In the genomic region with DNA sequence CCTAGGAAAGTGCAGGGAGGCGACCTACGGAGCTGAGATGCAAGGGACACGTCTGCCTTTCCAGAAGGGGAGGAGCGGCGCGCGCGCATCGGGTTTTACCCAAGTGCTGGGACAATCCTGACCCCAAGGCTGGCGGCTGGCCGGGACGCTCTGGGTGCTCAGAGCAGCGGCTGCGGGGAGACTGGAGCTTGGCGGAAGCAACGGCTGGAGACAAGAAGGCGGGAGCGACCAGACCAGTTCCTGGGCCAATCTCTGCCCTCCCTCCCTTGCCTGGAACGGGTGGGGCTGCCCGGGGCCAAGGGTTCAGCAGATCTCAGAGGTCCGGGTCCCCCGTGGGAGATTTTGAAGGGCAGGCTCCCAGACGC, we compare ENCODE assay signal across 8 mouse cellular contexts. TPM values are rescaled to one million over a fixed set of nuclear protein-coding genes. Genes with fewer than 3 reads are reported as not detected.
A peak's percentile ranks its signal among the peaks of the same experiment; 100 is the strongest.
DNase-seq lines count a peak whose midpoint lies in the region; ATAC-seq and TF ChIP-seq lines count a peak whose summit lies in the region.

A gene (minus strand): TSS at position 89 of the 365 bp plus-strand sequence.

- DNase-seq in B cell, adult 2 months, result peak; percentile 21 to 23
- peak; percentile 76 for DNase-seq in heart, postnatal 4 days
- no peak for DNase-seq in layer of hippocampus, postnatal 10 days (ENCODE audit: low spot score in 2 of 2)
- peak; percentile 77 for DNase-seq in lung, postnatal 0 days (ENCODE audit: low spot score)
- peak; percentile 25 for DNase-seq in spleen, adult 12 weeks (ENCODE audit: low spot score)
- no peak for DNase-seq in cerebellum, adult 11 months

- peak within 1 kb of the TSS; percentile 40 for H3K4me2 ChIP-seq in forebrain, embryonic 12.5 days
- H3K4me2 ChIP-seq in lung, postnatal 0 days (replicated peaks; ENCODE audit: low read depth, low read length), result peak within 1 kb of the TSS; percentile 37

- H3K4me3 ChIP-seq in forebrain, embryonic 12.5 days (replicated peaks), result no peak within 1 kb of the TSS
- 0 out of 2 replicates have a peak within 1 kb of the TSS, but pooled peaks have one; percentile 19 for H3K4me3 ChIP-seq in lung, postnatal 0 days (ENCODE audit: low read depth, low read length)

- no peak within 1 kb of the TSS for H3K27ac ChIP-seq in forebrain, embryonic 12.5 days
- no peak within 1 kb of the TSS for H3K27ac ChIP-seq in lung, postnatal 0 days (ENCODE audit: low read length)

- TF ChIP-seq CTCF in lung, postnatal 0 days (IDR thresholded peaks at IDR 0.05), result no peak

- H3K4me1 ChIP-seq in forebrain, embryonic 12.5 days, result peaks cover 7% of the 10 kb centered on the region; the same call in 1 of the 2 replicates
- H3K4me1 ChIP-seq in lung, postnatal 0 days (ENCODE audit: insufficient read depth, low read depth, low read length), result 0 out of 2 replicates have a peak, but pooled peaks cover 3% of the 10 kb centered on the region

- H3K9me3 ChIP-seq in forebrain, embryonic 12.5 days, result peaks cover 6% of the 10 kb centered on the region; the same call in 1 of the 2 replicates
- no peaks in the 10 kb centered on the region for H3K9me3 ChIP-seq in lung, postnatal 0 days (ENCODE audit: low read length)

- no peak for TF ChIP-seq EP300 in lung, postnatal 0 days (IDR thresholded peaks at IDR 0.05)

- H3K9ac ChIP-seq in forebrain, embryonic 12.5 days, result 0 out of 2 replicates have a peak within 1 kb of the TSS, but pooled peaks have one; percentile 25
- peak within 1 kb of the TSS; percentile 20; the same call in 1 of the 2 replicates for H3K9ac ChIP-seq in lung, postnatal 0 days (replicated peaks; ENCODE audit: low read depth)

- 6% methylated on average over 23 of the region's 23 CpGs for WGBS in forebrain, embryonic 12.5 days
- WGBS in lung, postnatal 0 days, result 3% methylated on average over 23 of the region's 23 CpGs

- no peaks in the 10 kb centered on the region for H3K36me3 ChIP-seq in forebrain, embryonic 12.5 days (replicated peaks)
- H3K36me3 ChIP-seq in lung, postnatal 0 days (ENCODE audit: insufficient read depth, low read length), result no peaks in the 10 kb centered on the region

- peak; percentile 9 for ATAC-seq in activated CD4-positive, CD25-positive, alpha-beta regulatory T cell, adult 4 months
- ATAC-seq in forebrain, embryonic 12.5 days (ENCODE audit: low FRiP score), result no peak
- peak; percentile 81 for ATAC-seq in lung, postnatal 0 days

- peaks cover 34% of the 10 kb centered on the region for H3K27me3 ChIP-seq in forebrain, embryonic 12.5 days
- H3K27me3 ChIP-seq in lung, postnatal 0 days (replicated peaks; ENCODE audit: insufficient read depth, low read length), result no peaks in the 10 kb centered on the region

RNA-seq across cellular contexts. Expression of the gene that starts here (rescaled TPM):
- 1 to 10 TPM; 6.1 to 9.0 TPM for polyA plus RNA-seq in activated CD4-positive, CD25-positive, alpha-beta regulatory T cell, adult 4 months (2017; shearing (Covaris generic))
- 1.4 TPM in 2 replicates for polyA plus RNA-seq in forebrain, embryonic 12.5 days (2016; fragmentation: Nextera tagmentation; extraction: Ambion mirVana)
- 10 to 100 TPM; 12.7 to 13.7 TPM for total RNA-seq in heart, postnatal 4 days (2021)
- total RNA-seq in layer of hippocampus, postnatal 10 days (2021), result 10 to 100 TPM; 19.4 to 21.1 TPM
- polyA plus RNA-seq in lung, postnatal 0 days (2015; fragmentation: Nextera tagmentation; extraction: Ambion mirVana), result 0.93 and 0.96 TPM in 2 replicates

Comparison
In these comparisons a context has a peak if more than half of its experiments do, and no peak if none do; other contexts are left out.
1. Peak in DNase-seq, ATAC-seq, H3K4me3 ChIP-seq, H3K9ac ChIP-seq and H3K4me2 ChIP-seq in lung, postnatal 0 days; RNA of the gene not detected or under 1 TPM.
2. DNase-seq: peak in B cell, adult 2 months (2 of 2), heart, postnatal 4 days (single experiment) and spleen, adult 12 weeks (single experiment); none in layer of hippocampus, postnatal 10 days (0 of 2) and cerebellum, adult 11 months (single experiment).